Mouse (Mus musculus) ES-E14 (cell line): Measurements from ENCODE around the gene Jund.

Experiments used
- CHD2 ChIP-seq: IDR thresholded peaks from 2 replicates; pipeline ENCODE4 v1.6.1; 2014; ENCODE audit warnings: mild to moderate bottlenecking, low read depth, low read length, inconsistent platforms
- HCFC1 ChIP-seq: IDR thresholded peaks from 2 replicates; pipeline ENCODE4 v1.6.1; 2012; ENCODE audit warnings: low read length, inconsistent platforms, borderline replicate concordance; ENCODE audit not compliant: insufficient read depth
- MAFK ChIP-seq: IDR thresholded peaks from 2 replicates; pipeline ENCODE4 v1.6.1; 2014; ENCODE audit warnings: mild to moderate bottlenecking, low read depth, low read length, inconsistent platforms; ENCODE audit not compliant: insufficient read depth
- ZC3H11A ChIP-seq: IDR thresholded peaks from 2 replicates; pipeline ENCODE4 v1.6.1; 2012; ENCODE audit warnings: low read depth, mild to moderate bottlenecking, inconsistent platforms, low read length, borderline replicate concordance
- ZNF384 ChIP-seq: IDR thresholded peaks from 2 replicates; pipeline ENCODE4 v1.6.1; 2012; ENCODE audit warnings: low read depth, low read length, inconsistent platforms

- TF ChIP-seq MAFK (no peak), ZC3H11A (no peak), HCFC1 (no peak), CHD2 (no peak), ZNF384 (no peak)
Observed at GRCm38 (mm10) chr8:70703287-70703686, 4.5 kb downstream of the Jund start, which contains the start of gene Iqcn.
